Mouse (Mus musculus): ENCODE results near the gene H2-T22. TPM values are rescaled to one million over a fixed set of nuclear protein-coding genes. Genes with fewer than 3 reads are reported as not detected.

Gene H2-T22
- polyA plus RNA-seq (2017; shearing (Covaris generic)), result 160 TPM

DNA sequence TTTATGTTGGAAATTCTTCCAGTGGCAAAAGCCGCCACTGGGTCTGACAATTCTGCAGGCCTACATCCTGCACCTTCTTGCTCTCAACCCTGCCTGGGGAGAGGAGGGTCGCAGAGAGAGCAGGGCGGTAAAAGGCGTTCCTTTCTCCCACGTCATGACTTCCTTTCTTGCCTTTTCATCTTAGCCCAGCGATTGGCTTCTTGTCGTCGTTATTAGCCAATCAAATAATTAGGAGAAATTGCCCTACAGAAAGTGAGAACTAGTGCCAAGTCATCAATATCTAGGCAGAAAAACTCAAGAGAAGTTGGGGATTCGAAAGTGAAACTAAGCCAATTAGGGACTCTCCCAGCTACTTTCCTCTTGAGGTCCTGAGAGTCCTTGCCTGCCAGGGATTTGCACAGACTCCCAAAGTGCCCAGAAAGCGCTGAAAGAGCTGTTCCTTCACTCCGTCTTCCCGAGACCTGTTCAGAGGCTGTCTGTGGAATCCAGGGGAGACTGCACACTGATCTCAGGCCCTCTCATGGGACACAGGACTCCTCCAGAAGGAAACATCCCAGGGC is at the start of gene H2-T22, which contains the start of gene Gm6034:
Gene H2-T22, minus strand, starts transcription at position 138 of the 560 bp plus-strand sequence.
Gene Gm6034, plus strand, starts transcription at position 352 of the 560 bp plus-strand sequence.

DNA sequence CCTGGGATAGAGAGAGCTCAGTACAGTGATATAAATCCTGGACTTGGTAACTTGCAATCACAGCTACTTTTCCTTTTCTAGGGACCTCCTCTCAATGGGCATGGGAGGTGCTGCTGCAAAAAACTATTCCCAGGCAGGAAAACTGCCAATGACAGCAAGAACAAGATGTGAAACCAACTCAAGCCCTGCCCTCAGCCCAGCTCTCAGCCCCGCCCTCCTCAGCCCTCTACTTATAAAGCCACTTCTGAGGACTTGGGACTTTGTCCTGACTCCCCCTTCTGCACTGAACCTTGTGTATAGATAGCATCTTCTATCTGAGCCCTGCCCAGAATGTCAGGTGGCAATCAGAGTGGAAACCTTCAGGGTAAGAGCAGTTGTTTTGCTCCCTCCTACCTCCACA is 15.8 kb upstream of the H2-T22 start, which contains the start of gene Gm11127:
Gene Gm11127, minus strand, starts transcription at position 10 of the 400 bp plus-strand sequence.

DNA sequence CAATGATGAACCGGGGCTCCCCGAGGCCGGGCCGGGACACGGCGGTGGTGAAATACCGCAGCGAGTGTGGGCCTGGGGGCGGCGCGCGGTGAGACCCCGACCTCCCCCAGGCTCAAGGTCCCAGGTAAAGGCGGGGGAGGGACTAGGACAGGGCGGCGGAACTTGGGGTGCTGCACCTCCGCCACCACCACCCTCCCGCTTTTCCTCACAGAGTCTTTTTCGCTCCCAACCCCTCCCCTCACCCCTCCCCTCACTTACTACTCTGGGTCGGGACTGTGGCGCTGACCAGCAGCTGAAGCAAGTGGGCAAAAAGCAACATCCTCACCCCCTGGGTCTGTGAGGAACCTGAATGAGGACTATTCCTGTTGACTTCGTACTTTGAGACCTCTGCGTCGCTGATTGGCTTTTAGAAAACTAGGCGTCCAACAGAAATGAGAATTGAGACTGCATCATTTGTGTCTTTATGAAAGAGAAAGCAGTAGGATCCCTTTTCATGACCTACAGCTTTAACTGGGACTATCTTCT is 10.1 kb downstream of the H2-T22 start, which contains the start of gene H2-T23:
Gene H2-T23, minus strand, starts transcription at position 505 of the 525 bp plus-strand sequence.

DNA sequence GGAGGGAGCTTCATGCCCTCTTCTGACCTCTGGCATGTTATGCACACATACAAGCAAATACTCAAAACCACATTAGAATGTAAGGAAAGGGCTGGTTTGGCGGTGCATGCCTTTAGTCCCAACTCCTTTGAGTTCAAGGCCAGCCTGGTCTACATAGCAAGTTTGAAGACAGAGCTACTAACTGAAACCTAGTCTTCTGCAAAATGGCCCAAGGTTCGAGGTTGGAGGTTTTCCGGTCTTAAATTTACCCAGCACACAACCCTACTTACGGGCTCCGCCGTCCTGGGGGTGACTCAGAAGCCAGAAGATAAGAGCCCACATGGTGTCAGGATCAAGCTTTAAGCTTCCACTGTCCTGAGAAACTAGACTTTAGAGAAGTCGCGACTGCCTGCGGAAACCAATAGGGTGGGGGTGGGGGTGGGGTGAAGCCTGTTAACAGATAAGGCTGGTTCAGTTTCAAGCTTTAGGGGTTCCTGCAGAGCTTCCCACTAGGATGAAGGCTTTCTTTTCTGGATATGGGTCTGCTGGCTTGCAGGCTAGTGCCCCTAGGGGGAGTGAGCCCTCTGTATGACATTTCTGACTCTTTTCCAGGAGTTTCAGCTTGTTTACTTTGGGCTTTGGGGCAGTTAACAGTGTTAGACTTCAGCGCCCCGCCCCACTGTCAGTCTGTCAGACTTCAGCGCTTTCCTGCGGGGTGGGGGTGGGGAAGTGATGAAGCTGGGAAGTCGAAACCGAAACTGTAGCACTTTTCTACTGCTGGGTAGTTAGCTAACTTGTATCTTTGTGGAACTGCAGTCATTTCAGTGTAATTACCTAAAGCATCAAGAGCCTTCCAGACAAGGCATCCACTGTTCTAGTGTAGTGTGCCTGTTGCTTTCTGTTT is 22.1 kb downstream of the H2-T22 start, which contains the start of gene H2-T24:
Gene H2-T24, minus strand, starts transcription at position 370 of the 883 bp plus-strand sequence.

Other genes with a start within 250 kb of the H2-T22 start
- gene Ier3, start 221.1 kb downstream of the H2-T22 start, polyA plus RNA-seq (2017; shearing (Covaris generic)), result not detected
- 40.9 TPM for gene Flot1, start 219.5 kb downstream of the H2-T22 start, polyA plus RNA-seq (2017; shearing (Covaris generic))
- 73.9 TPM for gene Tubb5, start 204.4 kb downstream of the H2-T22 start, polyA plus RNA-seq (2017; shearing (Covaris generic))
- 12.0 TPM for gene Mdc1, start 201.2 kb downstream of the H2-T22 start, polyA plus RNA-seq (2017; shearing (Covaris generic))
- 25.9 TPM for gene Nrm, start 181.4 kb downstream of the H2-T22 start, polyA plus RNA-seq (2017; shearing (Covaris generic))
- gene Ppp1r18, start 177.2 kb downstream of the H2-T22 start, polyA plus RNA-seq (2017; shearing (Covaris generic)), result 297 TPM
- gene Dhx16, start 162.9 kb downstream of the H2-T22 start, polyA plus RNA-seq (2017; shearing (Covaris generic)), result 58.7 TPM
- gene 2310061I04Rik, start 145.3 kb downstream of the H2-T22 start, polyA plus RNA-seq (2017; shearing (Covaris generic)), result 30.8 TPM
- gene Atat1, start 132.7 kb downstream of the H2-T22 start, polyA plus RNA-seq (2017; shearing (Covaris generic)), result 4.5 TPM
- 99.6 TPM for gene Mrps18b, start 126.4 kb downstream of the H2-T22 start, polyA plus RNA-seq (2017; shearing (Covaris generic))
- gene Ppp1r10, start 126.3 kb downstream of the H2-T22 start, polyA plus RNA-seq (2017; shearing (Covaris generic)), result 53.6 TPM
- gene Abcf1, start 73.0 kb downstream of the H2-T22 start, polyA plus RNA-seq (2017; shearing (Covaris generic)), result 145 TPM
- gene Gnl1, start 62.9 kb downstream of the H2-T22 start, polyA plus RNA-seq (2017; shearing (Covaris generic)), result 75.6 TPM
- gene Prr3, start 62.5 kb downstream of the H2-T22 start, polyA plus RNA-seq (2017; shearing (Covaris generic)), result 35.3 TPM
- 12.1 TPM for gene H2-T24, start 22.2 kb downstream of the H2-T22 start, polyA plus RNA-seq (2017; shearing (Covaris generic))
- gene H2-T23, start 9.9 kb downstream of the H2-T22 start, polyA plus RNA-seq (2017; shearing (Covaris generic)), result 382 TPM
- 0.62 TPM for gene Gm6034, start 214 bp upstream of the H2-T22 start, polyA plus RNA-seq (2017; shearing (Covaris generic))
- not detected for gene Gm11127, start 15.6 kb upstream of the H2-T22 start, polyA plus RNA-seq (2017; shearing (Covaris generic))
- gene Gm19684, start 78.9 kb upstream of the H2-T22 start, polyA plus RNA-seq (2017; shearing (Covaris generic)), result 1.2 TPM
- gene Gm7030, start 86.7 kb upstream of the H2-T22 start, polyA plus RNA-seq (2017; shearing (Covaris generic)), result not detected
- gene Gm8909, start 125.8 kb upstream of the H2-T22 start, polyA plus RNA-seq (2017; shearing (Covaris generic)), result 9.4 TPM
- gene H2-T3, start 147.5 kb upstream of the H2-T22 start, polyA plus RNA-seq (2017; shearing (Covaris generic)), result 0.37 TPM
- gene Rpp21, start 215.3 kb upstream of the H2-T22 start, polyA plus RNA-seq (2017; shearing (Covaris generic)), result 173 TPM
- 37.1 TPM for gene Trim39, start 229.5 kb upstream of the H2-T22 start, polyA plus RNA-seq (2017; shearing (Covaris generic))
- gene H2-M10.2, start 243.7 kb upstream of the H2-T22 start, polyA plus RNA-seq (2017; shearing (Covaris generic)), result not detected